Mouse (Mus musculus) lung, embryonic 14.5 days (tissue): ENCODE results near the gene Cacnb2. TPM values are rescaled to one million over a fixed set of nuclear protein-coding genes. Genes with fewer than 3 reads are reported as not detected.
"Not testable (repeated sequence)": the region's sequence is repeated elsewhere in the genome, so short reads cannot be mapped to it uniquely, and the experiment has no call there.

ENCODE experiments used
- ATAC-seq: fragments of 200-750 bp; cut with Nextera tagmentation; 2 replicates; pipeline ENCODE4 v1.8.0; 2017; ENCODE audit warnings: mild to moderate bottlenecking, moderate TSS enrichment, moderate library complexity; ENCODE audit not compliant: insufficient read depth
- DNase-seq: peaks from one replicate; pipeline ENCODE4 v3.0.0-alpha.2; 2015
- H3K27ac ChIP-seq: fragments of 300-500 bp; sonication (generic); 2 replicates; pipeline ENCODE4 v1.5.1; 2014; ENCODE audit warnings: low read depth, mild to moderate bottlenecking, moderate library complexity
- H3K27me3 ChIP-seq: fragments of 300-500 bp; sonication (generic); 2 replicates; pipeline ENCODE4 v1.6.1; 2014; ENCODE audit warnings: low read length, control low read depth; ENCODE audit not compliant: insufficient read depth
- H3K36me3 ChIP-seq: fragments of 300-500 bp; sonication (generic); 2 replicates; pipeline ENCODE4 v1.6.1; 2014; ENCODE audit warnings: control low read depth; ENCODE audit not compliant: insufficient read depth
- H3K4me1 ChIP-seq: fragments of 300-500 bp; sonication (generic); 2 replicates; pipeline ENCODE4 v1.6.1; 2014; ENCODE audit warnings: antibody characterized with exemption, control low read depth; ENCODE audit not compliant: insufficient read depth
- H3K4me2 ChIP-seq: fragments of 300-500 bp; sonication (generic); 2 replicates; pipeline ENCODE4 v1.6.1; 2014; ENCODE audit warnings: mild to moderate bottlenecking
- H3K4me3 ChIP-seq: fragments of 300-500 bp; sonication (generic); 2 replicates; pipeline ENCODE4 v1.5.1; 2014; ENCODE audit warnings: low read depth, low read length
- H3K9ac ChIP-seq: fragments of 300-500 bp; sonication (generic); 2 replicates; pipeline ENCODE4 v1.6.1; 2014
- H3K9me3 ChIP-seq: fragments of 300-500 bp; sonication (generic); 2 replicates; pipeline ENCODE4 v1.6.1; 2016; ENCODE audit warnings: low read depth, low read length, control low read depth
- CTCF ChIP-seq: IDR thresholded peaks from 2 replicates; pipeline ENCODE4 v1.5.1; 2016; ENCODE audit warnings: antibody characterized with exemption, low read depth
- WGBS: fragments of 180-500 bp; shearing (Covaris S2); extraction: QIAGEN DNeasy Blood & Tissue Kit; methylation state at CpG from one replicate; pipeline ENCODE4 v1.1.7; 2014; 5-methylcytosine and 5-hydroxymethylcytosine counted together
- polyA plus RNA-seq: library from polyadenylated mRNA; unstranded; fragments of >200 nt; fragmentation: Nextera tagmentation; extraction: Ambion mirVana; gene quantifications from 2 replicates; pipeline ENCODE4 v1.2.1, GENCODE M21; 2014

Cacnb2 gene
- polyA plus RNA-seq, 1 experiment from 2014 or later: 9.8 TPM

GRCm38 (mm10) chr2:14703676-14704075 lies 100.8 kb downstream of the Cacnb2 start:
- Histone ChIP-seq H3K36me3 (no peaks in the 10 kb centered on the region), H3K27me3 (no peaks in the 10 kb centered on the region), H3K9ac (no peak overlapping the region), H3K4me2 (no peak overlapping the region), H3K9me3 (no peaks in the 10 kb centered on the region), H3K4me1 (no peaks in the 10 kb centered on the region), H3K27ac (peak overlapping the region; percentile 0; the same call in 1 of the 2 replicates), H3K4me3 (no peak overlapping the region)
- no peak for TF ChIP-seq CTCF
- ATAC-seq (peak; percentile 41; the same call in 1 of the 2 replicates), DNase-seq (peak; percentile 62)
- 64% methylated on average over 4 of the region's 4 CpGs for WGBS

GRCm38 (mm10) chr2:14710247-14710646 lies 107.4 kb downstream of the Cacnb2 start:
- peak; percentile 61; the same call in 1 of the 2 replicates for ATAC-seq
- TF ChIP-seq CTCF: no peak
- no peak overlapping the region for H3K4me2 ChIP-seq

GRCm38 (mm10) chr2:14711751-14712150 lies 108.9 kb downstream of the Cacnb2 start:
- Histone ChIP-seq H3K4me2 (no peak overlapping the region), H3K27me3 (no peaks in the 10 kb centered on the region), H3K36me3 (no peaks in the 10 kb centered on the region), H3K9me3 (no peaks in the 10 kb centered on the region), H3K27ac (no peak overlapping the region), H3K4me1 (no peaks in the 10 kb centered on the region), H3K4me3 (no peak overlapping the region), H3K9ac (no peak overlapping the region)
- ATAC-seq (no peak), DNase-seq (peak; percentile 72)
- peak; percentile 71 for TF ChIP-seq CTCF
- 84% methylated on average over 2 of the region's 2 CpGs for WGBS

More at GRCm38 (mm10) chr2:14710247-14710646, 107.4 kb downstream of the Cacnb2 start:
- no peaks in the 10 kb centered on the region for H3K9me3 ChIP-seq
- H3K36me3 ChIP-seq: no peaks in the 10 kb centered on the region
- H3K27me3 ChIP-seq: no peaks in the 10 kb centered on the region
- DNase-seq: peak; percentile 59
- H3K27ac ChIP-seq: no peak overlapping the region
- H3K9ac ChIP-seq: no peak overlapping the region
- H3K4me3 ChIP-seq: no peak overlapping the region
- WGBS: 44% methylated on average over 8 of the region's 8 CpGs
- H3K4me1 ChIP-seq: no peaks in the 10 kb centered on the region

- TF ChIP-seq CTCF: no peak
- Histone ChIP-seq H3K36me3 (no peaks in the 10 kb centered on the region), H3K27ac (no peak overlapping the region), H3K4me1 (no peaks in the 10 kb centered on the region), H3K4me2 (no peak overlapping the region), H3K27me3 (no peaks in the 10 kb centered on the region), H3K9ac (no peak overlapping the region), H3K4me3 (no peak overlapping the region), H3K9me3 (no peaks in the 10 kb centered on the region)
- ATAC-seq (no peak), DNase-seq (no peak)
- WGBS: 86% methylated on average over 3 of the region's 3 CpGs
Observed at GRCm38 (mm10) chr2:14713049-14713448, 110.2 kb downstream of the Cacnb2 start.

DNA sequence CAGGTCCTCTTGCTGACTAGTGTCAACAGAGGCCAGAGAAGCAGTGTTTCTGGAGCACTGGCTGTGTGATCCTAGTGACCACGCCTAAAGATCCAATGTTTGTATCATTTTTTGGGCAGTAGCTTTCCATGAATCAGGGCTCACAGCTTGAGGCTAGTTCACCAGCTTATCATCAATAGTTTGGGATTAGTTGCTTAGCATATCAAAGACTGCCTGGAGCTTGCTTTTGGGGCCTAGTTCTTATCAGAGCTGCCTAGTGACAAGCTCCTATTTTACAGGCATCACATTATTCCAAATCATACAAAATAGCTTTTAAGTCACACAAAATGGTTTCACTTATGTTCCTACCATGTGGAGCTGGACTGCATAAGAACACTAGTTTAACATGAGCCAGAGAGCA lies 113.8 kb downstream of the Cacnb2 start:
- 73% methylated on average over 1 of the region's 1 CpGs for WGBS
- no peak for TF ChIP-seq CTCF
- Histone ChIP-seq H3K4me2 (no peak overlapping the region), H3K4me1 (no peaks in the 10 kb centered on the region), H3K9ac (no peak overlapping the region), H3K4me3 (no peak overlapping the region), H3K27ac (no peak overlapping the region), H3K36me3 (no peaks in the 10 kb centered on the region), H3K9me3 (no peaks in the 10 kb centered on the region), H3K27me3 (no peaks in the 10 kb centered on the region)
- ATAC-seq: no peak
- DNase-seq: no peak

- WGBS: 86% methylated on average over 9 of the region's 9 CpGs
- no peak overlapping the region for H3K4me2 ChIP-seq
- DNase-seq (no peak), ATAC-seq (no peak)
- no peak overlapping the region for H3K9ac ChIP-seq
- H3K4me1 ChIP-seq: no peaks in the 10 kb centered on the region
- no peaks in the 10 kb centered on the region for H3K36me3 ChIP-seq
- no peaks in the 10 kb centered on the region for H3K9me3 ChIP-seq
- H3K27ac ChIP-seq: no peak overlapping the region
- no peak for TF ChIP-seq CTCF
- no peak overlapping the region for H3K4me3 ChIP-seq
- no peaks in the 10 kb centered on the region for H3K27me3 ChIP-seq
Observed at GRCm38 (mm10) chr2:14719119-14719718, 116.3 kb downstream of the Cacnb2 start.

DNA sequence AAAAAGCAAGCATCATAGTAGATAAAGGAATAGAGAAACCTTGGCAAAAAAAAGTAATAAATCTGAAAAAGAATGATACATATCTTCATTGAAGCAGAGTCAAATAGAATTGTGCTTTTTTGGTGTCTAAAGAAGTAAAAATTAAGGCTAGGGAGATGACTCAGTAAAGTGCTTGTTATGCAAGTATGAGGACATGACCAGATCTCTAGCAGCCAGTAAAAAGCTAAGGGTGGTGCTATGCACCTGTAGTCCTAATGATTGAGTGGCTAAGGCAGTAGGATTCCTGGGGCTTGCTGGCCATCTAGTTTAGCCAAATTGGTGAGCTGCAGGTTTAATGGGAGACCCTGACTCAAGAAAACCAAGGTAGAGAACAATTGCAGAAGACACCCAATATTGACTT lies 122.5 kb downstream of the Cacnb2 start:
- H3K4me1 ChIP-seq: no peaks in the 10 kb centered on the region
- DNase-seq: no peak
- H3K4me2 ChIP-seq: no peak overlapping the region
- no peak for ATAC-seq
- no peak for TF ChIP-seq CTCF
- no peak overlapping the region for H3K4me3 ChIP-seq
- H3K9ac ChIP-seq: no peak overlapping the region
- no peaks in the 10 kb centered on the region for H3K27me3 ChIP-seq
- H3K9me3 ChIP-seq: no peaks in the 10 kb centered on the region
- no peaks in the 10 kb centered on the region for H3K36me3 ChIP-seq
- no peak overlapping the region for H3K27ac ChIP-seq

DNA sequence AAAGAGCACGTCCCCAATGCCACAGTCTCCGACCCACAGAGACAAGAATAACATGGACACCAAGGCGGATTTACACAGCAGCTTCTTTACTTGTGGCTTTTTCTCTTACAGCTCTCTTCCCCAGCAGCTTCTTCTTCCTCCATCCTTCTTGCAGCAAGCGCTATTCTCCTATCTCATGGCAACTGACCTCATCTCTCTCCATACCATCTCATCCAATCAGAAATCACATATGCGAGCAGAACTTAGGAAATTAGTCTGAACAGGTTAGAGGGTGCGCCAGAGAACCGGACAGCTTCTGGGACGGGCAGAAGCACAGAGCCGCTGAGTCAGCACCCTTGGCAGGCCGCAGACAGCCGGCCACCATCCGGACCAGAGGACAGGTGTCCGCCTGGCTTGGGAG lies 123.7 kb downstream of the Cacnb2 start:
- not testable (repeated sequence) for H3K4me2 ChIP-seq, H3K27ac ChIP-seq, H3K36me3 ChIP-seq, H3K4me1 ChIP-seq, H3K9ac ChIP-seq, H3K4me3 ChIP-seq, ATAC-seq, H3K27me3 ChIP-seq, H3K9me3 ChIP-seq, DNase-seq
- WGBS: 95% methylated on average over 12 of the region's 13 CpGs
